Mouse (Mus musculus): ENCODE results near the gene Lig4. TPM values are rescaled to one million over a fixed set of nuclear protein-coding genes. Genes with fewer than 3 reads are reported as not detected.

Gene Lig4
- polyA plus RNA-seq (2012; rRNA removed), result 0.79 and 1.1 TPM in 2 replicates

DNA sequence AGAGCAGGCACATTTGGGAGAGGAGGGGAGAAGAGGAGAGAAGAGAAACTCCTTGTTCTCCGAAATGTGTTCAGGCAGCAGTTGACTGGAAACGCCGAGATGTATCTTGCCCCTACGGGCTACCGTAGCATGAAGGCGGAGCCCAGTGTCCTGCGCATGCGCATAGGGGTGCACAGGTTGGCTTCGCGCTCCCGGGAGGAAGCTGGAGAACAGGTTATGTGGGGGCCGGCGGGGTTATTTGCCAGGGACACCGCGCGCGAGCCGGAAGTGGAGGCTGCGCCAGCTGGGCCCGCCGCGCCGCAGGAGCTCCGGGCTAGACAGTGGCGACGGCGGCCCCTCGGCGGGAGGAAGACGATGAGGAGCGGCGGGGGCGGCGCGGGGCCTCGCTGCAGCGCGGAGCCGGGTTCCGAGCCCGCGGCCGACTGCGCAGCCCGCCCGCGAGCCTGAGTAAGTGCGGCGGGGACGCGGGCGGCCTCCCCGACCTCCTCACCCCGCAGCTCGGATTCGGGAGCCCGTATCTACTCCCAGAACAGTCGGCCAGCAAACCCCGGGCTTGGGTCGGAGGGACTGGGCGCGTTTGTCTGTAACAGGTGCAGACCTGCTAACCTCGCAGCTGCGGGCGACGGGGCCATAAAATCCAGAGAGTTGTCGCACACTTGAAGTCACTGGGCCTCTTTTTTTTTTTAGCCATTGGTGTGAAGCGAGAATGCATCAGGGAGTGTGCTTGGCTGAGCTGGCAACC, at the start of gene Lig4, which contains the start of gene Abhd13:
Gene Lig4 (minus strand): TSS at position 114 of the 742 bp plus-strand sequence.
Gene Abhd13 (plus strand): TSS at position 135 of the 742 bp plus-strand sequence.
- WGBS, result under 1% methylated on average over 68 of the region's 68 CpGs
- peaks cover 14% of the 10 kb centered on the region for H3K4me1 ChIP-seq (ENCODE audit: control insufficient read depth, insufficient read depth, insufficient read length, low read length)

DNA sequence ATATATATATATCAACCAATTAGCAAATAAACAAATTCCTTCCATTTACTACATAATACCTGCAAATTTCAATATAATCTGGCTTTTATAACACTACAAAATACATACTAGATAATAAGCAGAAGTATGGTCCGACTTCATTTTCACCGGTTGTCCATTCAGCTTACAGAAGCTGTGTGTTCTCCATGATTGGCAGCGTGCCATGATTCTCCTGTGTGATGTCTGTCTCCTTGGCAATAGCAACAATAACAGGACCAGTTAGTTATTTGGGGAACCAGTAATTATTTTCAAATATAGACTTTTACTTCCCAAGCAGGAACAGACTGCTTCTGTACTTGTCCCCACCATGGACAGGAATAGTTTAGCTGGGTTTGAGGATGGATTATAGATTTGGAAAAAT, 39.7 kb upstream of the Lig4 start:
- Histone ChIP-seq H3K4me3 (ENCODE audit: low read depth, low read length) (no peak overlapping the region), H3K4me1 (ENCODE audit: control insufficient read depth, insufficient read depth, insufficient read length, low read length) (peaks cover 3% of the 10 kb centered on the region; the same call in 1 of the 2 replicates), H3K27me3 (ENCODE audit: control insufficient read depth, insufficient read depth, low read length) (no peaks in the 10 kb centered on the region), H3K36me3 (ENCODE audit: control insufficient read depth, insufficient read depth, low read length) (no peaks in the 10 kb centered on the region), H3K27ac (ENCODE audit: insufficient read depth, low read depth, low read length) (peak overlapping the region; percentile 52)
- TF ChIP-seq CTCF (IDR thresholded peaks at IDR 0.05; ENCODE audit: extremely low read depth, insufficient read length, insufficient replicate concordance, low read depth, low read length) (no peak), POLR2A (IDR thresholded peaks at IDR 0.05; ENCODE audit: low read depth, low read length) (no peak)
- WGBS, result 17% methylated on average over 3 of the region's 3 CpGs

More for the DNA sequence above, at the start of gene Lig4, which contains the start of gene Abhd13:
- peak; percentile 72; the same call in 1 of the 2 replicates for TF ChIP-seq POLR2A (IDR thresholded peaks at IDR 0.05; ENCODE audit: low read depth, low read length)
- no peak for TF ChIP-seq CTCF (IDR thresholded peaks at IDR 0.05; ENCODE audit: extremely low read depth, insufficient read length, insufficient replicate concordance, low read depth, low read length)
- H3K27me3 ChIP-seq (ENCODE audit: control insufficient read depth, insufficient read depth, low read length), result no peaks in the 10 kb centered on the region
- H3K27ac ChIP-seq (ENCODE audit: insufficient read depth, low read depth, low read length), result peak within 1 kb of the TSS; percentile 34; the same call in 1 of the 2 replicates
- H3K36me3 ChIP-seq (ENCODE audit: control insufficient read depth, insufficient read depth, low read length), result peaks cover 11% of the 10 kb centered on the region
- peak within 1 kb of the TSS; percentile 92 for H3K4me3 ChIP-seq (ENCODE audit: low read depth, low read length)

DNA sequence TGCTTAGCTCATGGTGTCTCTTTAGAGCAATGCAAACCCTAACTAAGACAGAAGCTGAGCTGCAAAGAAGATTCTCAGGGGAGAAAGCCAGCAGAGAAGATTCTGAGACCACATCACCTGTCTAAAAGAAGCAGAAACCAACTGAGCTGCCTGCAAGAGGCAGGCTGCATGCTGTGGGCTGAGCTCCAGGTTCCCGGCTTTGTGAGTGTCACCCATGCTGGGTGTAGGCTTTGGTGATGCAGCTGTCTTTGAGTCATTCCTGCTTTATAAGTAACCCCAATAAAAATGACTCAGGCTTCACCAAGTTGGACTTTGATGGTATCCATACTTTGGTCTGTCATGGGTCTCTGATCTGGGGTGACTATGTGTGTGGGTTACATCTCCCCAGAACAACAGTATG, 38.8 kb upstream of the Lig4 start:
- peak overlapping the region; percentile 27; the same call in 1 of the 2 replicates for H3K27ac ChIP-seq (ENCODE audit: insufficient read depth, low read depth, low read length)
- peaks cover 3% of the 10 kb centered on the region; the same call in 1 of the 2 replicates for H3K4me1 ChIP-seq (ENCODE audit: control insufficient read depth, insufficient read depth, insufficient read length, low read length)
- no peak overlapping the region for H3K4me3 ChIP-seq (ENCODE audit: low read depth, low read length)
- TF ChIP-seq CTCF (IDR thresholded peaks at IDR 0.05; ENCODE audit: extremely low read depth, insufficient read length, insufficient replicate concordance, low read depth, low read length) (no peak), POLR2A (IDR thresholded peaks at IDR 0.05; ENCODE audit: low read depth, low read length) (no peak)
- no peaks in the 10 kb centered on the region for H3K27me3 ChIP-seq (ENCODE audit: control insufficient read depth, insufficient read depth, low read length)
- 44% methylated on average over 1 of the region's 1 CpGs for WGBS
- H3K36me3 ChIP-seq (ENCODE audit: control insufficient read depth, insufficient read depth, low read length), result no peaks in the 10 kb centered on the region

DNA sequence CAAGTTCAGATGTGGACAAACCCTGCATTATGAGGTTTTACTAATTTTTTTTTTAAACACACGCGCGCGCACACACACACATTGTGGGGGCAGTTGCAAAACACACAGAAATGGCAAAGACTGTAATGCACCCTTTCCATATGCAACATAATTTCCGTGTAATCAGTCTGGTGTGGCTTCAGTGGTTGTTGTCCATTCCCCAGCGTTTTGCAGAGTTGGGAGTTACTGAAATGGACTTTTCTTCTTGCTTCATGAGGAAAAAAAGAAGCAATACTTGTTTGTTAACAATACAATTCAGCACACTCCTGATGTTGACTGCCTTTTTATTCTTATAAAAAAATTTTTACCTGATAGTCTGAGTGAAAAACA, 30.2 kb upstream of the Lig4 start:
- 31% methylated on average over 6 of the region's 6 CpGs for WGBS
- H3K4me1 ChIP-seq (ENCODE audit: control insufficient read depth, insufficient read depth, insufficient read length, low read length), result peaks cover 19% of the 10 kb centered on the region
- H3K27me3 ChIP-seq (ENCODE audit: control insufficient read depth, insufficient read depth, low read length), result no peaks in the 10 kb centered on the region
- H3K4me3 ChIP-seq (ENCODE audit: low read depth, low read length), result peak overlapping the region; percentile 74
- H3K27ac ChIP-seq (ENCODE audit: insufficient read depth, low read depth, low read length), result no peak overlapping the region
- H3K36me3 ChIP-seq (ENCODE audit: control insufficient read depth, insufficient read depth, low read length), result no peaks in the 10 kb centered on the region
- TF ChIP-seq CTCF (IDR thresholded peaks at IDR 0.05; ENCODE audit: extremely low read depth, insufficient read length, insufficient replicate concordance, low read depth, low read length) (no peak), POLR2A (IDR thresholded peaks at IDR 0.05; ENCODE audit: low read depth, low read length) (no peak)

DNA sequence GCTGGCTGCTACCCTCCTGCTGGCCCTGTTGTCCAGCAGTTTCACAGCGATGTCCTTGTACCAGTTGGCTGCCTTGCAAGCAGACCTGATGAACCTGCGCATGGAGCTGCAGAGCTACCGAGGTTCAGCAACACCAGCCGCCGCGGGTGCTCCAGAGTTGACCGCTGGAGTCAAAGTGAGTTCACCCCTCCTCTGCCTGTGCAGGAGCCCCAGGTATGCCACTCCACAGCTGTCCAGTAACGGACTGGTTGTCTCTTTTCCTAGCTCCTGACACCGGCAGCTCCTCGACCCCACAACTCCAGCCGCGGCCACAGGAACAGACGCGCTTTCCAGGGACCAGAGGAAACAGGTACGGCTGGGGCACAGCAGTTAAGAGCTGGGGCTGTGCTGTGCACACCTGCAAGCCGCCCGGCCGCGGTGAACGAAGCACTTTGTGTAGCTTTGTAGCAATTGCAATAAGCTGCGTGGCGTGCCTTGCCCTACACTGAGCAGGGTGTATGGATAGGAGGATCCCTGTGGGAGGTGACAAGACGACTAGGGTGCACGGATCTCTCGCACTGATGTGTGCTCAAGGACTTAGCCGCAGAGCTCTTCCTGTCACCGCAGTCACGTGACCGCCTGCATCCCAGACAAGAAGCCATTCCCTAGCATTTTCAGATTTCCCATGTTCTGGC, 29.6 kb upstream of the Lig4 start:
- Histone ChIP-seq H3K4me3 (ENCODE audit: low read depth, low read length) (peak overlapping the region; percentile 74), H3K4me1 (ENCODE audit: control insufficient read depth, insufficient read depth, insufficient read length, low read length) (peaks cover 19% of the 10 kb centered on the region), H3K27me3 (ENCODE audit: control insufficient read depth, insufficient read depth, low read length) (no peaks in the 10 kb centered on the region), H3K27ac (ENCODE audit: insufficient read depth, low read depth, low read length) (peak overlapping the region; percentile 73), H3K36me3 (ENCODE audit: control insufficient read depth, insufficient read depth, low read length) (no peaks in the 10 kb centered on the region)
- WGBS, result 4% methylated on average over 29 of the region's 29 CpGs
- TF ChIP-seq POLR2A (IDR thresholded peaks at IDR 0.05; ENCODE audit: low read depth, low read length), result 0 out of 2 replicates have a peak, but pooled peaks have one; percentile 5
- TF ChIP-seq CTCF (IDR thresholded peaks at IDR 0.05; ENCODE audit: extremely low read depth, insufficient read length, insufficient replicate concordance, low read depth, low read length), result no peak

DNA sequence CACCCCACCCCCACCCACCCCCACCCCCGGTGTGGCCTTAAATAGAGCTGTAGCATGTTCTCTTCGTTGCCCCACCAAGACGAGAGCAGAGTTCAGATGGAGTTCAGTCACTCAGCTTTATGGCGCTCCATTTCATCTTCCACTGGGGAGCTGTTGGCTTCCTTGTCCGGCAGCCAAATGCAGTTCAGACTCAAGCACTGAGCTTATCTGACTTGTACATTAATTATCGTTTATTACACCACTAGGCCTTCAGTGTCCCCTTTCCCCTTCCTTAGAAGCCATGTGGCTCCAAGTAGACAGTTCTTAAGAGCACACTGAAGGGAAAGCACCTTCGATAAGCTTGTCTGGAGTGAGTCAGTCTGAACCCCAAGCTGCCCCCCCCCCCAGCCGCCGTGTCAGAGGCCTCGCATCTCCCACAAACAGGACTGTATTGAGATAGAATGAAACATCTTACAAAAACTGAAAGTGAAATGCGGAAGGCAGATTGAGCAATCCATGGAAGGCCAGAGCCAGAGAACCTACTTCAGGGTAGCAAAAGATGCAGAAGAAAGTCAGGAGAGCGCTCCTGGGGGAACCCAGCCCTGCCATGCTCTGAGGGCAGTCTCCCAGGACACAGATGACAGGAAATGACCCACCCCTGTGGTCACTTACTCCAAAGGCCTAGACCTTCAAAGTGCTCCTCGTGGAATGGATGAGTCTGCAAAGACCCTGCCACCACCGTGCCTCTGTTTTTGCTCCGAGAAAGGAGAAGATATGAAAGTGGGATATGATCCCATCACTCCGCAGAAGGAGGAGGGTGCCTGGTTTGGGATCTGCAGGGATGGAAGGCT, 28.9 kb upstream of the Lig4 start, which contains the start of gene Tnfsf13b:
Gene Tnfsf13b (plus strand): TSS at position 312 of the 830 bp plus-strand sequence.
- no peak for TF ChIP-seq CTCF (IDR thresholded peaks at IDR 0.05; ENCODE audit: extremely low read depth, insufficient read length, insufficient replicate concordance, low read depth, low read length)
- no peak for TF ChIP-seq POLR2A (IDR thresholded peaks at IDR 0.05; ENCODE audit: low read depth, low read length)
- Histone ChIP-seq H3K27me3 (ENCODE audit: control insufficient read depth, insufficient read depth, low read length) (no peaks in the 10 kb centered on the region), H3K36me3 (ENCODE audit: control insufficient read depth, insufficient read depth, low read length) (no peaks in the 10 kb centered on the region), H3K4me3 (ENCODE audit: low read depth, low read length) (peak within 1 kb of the TSS; percentile 74), H3K4me1 (ENCODE audit: control insufficient read depth, insufficient read depth, insufficient read length, low read length) (peaks cover 19% of the 10 kb centered on the region), H3K27ac (ENCODE audit: insufficient read depth, low read depth, low read length) (peak within 1 kb of the TSS; percentile 89)
- WGBS, result 13% methylated on average over 16 of the region's 16 CpGs
